Mouse (Mus musculus) thymus, postnatal 10 days (tissue): ENCODE data around the gene Arl14ep.
"Not testable (repeated sequence)": the region's sequence is repeated elsewhere in the genome, so short reads cannot be mapped to it uniquely, and the experiment has no call there.

Experiments
- DNase-seq, 2 experiments: peaks; one replicate each; pipeline ENCODE4 v3.0.0; 2021; ENCODE audit warnings: low spot score in 2 of 2

Gene Arl14ep

DNA sequence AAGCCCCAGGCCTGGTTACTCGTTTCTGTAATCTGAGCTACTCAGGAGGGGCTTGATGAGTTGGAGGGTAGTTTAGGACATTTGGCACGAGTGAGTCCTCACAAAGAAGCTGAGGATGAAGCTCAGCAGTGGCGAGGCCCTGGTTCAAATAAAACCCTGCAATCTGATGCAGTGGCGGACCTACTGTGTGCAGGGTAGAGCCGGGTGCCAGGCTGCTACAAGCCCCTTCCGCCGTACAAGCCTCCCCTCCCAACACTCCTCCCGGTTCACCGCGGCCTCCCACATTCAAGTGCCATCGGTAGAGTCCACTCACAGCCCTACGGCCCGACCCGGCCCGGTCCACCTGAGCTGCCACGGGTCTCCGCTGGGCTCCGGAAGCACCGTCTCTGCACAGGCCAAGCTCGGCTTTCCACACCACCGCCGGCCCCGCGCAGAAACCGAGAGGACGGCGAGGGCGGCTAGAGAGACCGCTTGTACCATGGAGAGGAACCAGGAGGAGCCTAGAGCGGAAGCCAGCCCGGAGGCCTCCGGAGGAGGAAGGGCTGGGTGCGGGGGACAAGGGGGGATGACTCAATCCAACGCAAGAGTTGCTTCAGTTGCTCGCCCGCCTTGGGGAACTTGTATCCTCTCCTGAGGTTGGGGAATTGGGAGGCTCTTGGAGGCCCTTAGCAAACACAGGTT lies at the start of gene Arl14ep:
Gene Arl14ep (minus strand): TSS at position 466 of the 681 bp plus-strand sequence.
- DNase-seq, result peak; percentile 72 to 73

DNA sequence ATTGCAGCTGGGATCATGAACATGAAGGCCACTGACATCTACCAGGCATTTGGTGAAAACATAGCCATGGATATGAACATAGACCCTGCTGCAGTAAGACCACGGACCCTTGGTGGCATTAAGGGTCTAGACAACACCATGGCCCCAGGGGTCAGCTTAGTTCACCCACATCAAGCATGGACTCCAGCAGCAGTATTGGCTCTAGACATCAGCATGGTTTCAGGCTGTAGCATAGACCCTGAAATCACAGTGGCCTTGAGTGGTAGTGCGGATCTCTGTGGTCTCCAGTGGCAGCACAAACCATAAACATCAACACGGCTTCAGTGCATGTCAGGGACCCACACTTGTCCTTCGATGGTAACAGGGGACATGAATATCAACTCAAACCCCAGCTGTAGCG lies 48.5 kb upstream of the Arl14ep start:
- no peak for DNase-seq

DNA sequence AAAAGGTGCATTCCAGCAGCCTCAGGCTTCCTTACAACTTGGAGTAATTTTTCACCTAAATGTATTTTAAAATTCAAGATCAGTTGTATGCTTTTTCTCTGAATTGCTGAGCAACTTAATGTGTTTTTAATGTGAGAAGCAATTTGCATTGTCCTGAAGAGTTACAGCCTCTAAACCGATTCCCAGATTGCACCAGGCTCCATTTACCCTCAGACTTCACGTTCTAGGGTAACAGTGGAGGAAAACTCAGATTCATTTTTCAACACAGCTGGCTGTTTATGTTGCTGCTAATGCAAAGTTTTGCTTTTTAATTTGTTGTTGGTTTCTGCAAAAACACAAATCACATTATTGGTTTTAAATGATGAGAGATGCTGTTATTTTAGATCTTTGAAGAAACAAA lies 45.1 kb upstream of the Arl14ep start:
- DNase-seq, result no peak

DNA sequence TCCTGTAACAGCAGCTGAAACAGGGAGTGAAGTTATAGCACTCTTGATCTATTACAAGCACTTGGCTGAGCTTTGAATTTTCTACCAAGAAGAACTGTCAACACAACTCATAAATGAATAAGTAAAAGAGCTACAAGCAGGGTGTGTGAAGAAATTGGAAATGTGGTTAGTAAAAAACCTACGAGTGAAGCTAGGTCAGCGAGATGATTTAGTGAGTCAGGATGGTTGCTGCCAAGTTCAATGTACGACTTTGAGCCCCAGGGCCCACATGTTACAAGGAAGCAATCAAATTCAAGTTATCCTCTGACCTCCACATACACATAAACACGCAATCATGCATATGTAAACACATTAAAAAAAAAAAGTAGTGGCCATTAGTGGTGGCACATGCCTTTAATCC lies 38.9 kb upstream of the Arl14ep start:
- DNase-seq, result no peak

DNA sequence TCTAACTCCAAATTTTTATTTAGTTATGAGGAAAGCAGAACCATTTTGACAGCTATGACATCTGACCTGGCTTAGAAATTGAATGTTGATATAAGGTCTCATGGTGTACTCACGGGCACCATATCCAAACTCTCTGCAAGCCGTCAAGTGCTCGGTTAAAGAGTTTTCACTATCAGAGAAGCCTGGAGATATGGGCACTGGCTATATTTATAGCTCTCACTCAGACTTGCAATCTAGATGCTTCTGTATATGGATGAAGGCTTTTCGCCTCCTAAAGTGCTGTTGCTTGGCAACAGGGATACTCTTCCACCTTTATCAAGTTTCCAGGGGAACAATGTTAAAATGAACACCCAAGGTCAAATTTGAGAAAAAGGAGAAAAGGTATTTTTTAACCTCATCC lies 38.1 kb upstream of the Arl14ep start:
- no peak for DNase-seq

DNA sequence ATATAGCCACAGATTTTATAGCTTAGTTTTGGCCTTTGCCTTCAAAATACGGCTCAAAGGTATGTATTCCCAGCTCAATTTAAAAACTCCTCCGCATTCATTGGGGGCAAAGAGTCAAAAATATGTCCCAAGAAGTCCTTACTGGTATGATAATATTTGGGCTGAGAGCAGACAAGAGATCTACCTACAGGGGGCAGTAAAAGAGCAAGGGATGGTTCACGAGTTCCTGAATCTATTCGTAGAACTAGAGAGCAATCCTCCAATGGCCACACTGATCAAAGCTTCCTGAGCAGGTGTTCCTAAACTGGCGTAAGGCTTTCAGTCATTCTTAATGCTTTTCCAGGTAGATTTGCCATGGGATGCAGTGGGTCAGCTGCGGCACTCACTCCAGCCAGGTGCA lies 35.9 kb upstream of the Arl14ep start:
- no peak for DNase-seq

DNA sequence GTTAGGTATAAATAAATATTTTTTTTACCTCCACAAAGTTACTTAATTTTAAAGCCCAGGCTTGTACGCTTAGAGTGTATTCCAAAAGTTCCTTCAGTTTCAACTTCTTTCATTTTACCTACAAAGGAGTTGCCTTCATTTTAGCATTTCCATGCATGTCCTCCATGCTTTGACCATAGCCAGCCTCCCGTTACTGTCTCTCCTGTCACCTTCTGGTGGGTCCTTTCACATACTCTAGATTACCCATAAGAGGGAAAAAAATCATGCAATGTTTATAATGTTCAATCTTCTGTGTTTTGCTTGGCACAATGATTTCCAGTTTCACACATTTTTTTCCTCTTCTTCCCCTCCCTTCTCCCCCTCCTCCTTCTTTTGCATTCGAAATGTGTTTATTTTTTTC lies 32.2 kb upstream of the Arl14ep start:
- no peak for DNase-seq

DNA sequence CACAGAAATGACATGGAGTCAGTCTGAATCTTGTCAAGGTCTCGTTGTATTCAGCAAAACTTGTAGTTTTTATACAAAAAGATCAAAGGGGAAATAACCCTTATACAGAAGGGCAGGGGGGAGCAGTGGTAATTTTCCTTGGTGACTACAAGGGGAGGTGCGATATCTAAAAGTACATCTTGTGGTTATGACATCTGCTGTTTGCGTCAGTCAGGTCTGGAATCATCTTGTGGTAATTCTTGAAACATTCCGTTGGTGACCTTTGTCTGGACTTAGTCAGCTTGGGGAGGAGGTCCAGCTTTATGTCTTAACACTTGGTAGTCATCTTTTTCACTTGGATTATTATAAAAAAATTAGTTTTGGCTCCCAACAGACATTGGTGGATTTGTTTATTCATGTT lies 31.7 kb upstream of the Arl14ep start:
- not testable (repeated sequence) for DNase-seq

DNA sequence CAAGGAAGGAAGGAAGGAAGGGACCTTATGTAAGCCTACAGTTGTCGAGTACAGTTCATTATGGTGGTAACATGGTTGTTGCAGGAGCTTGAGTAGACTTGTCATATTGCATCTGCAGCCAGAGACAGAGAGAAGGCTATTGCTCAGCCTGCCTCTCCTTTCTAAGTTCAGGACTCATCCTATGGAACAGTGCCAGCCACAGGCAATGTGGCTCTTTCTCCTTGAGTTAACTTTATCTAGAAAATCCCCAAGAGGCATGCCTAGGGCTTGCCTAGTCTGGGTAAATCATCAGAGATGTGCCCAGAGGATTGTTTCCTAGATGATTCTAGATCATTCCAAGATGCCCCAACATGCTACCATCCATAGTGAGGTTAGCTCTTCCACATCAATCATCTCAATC lies 17.0 kb upstream of the Arl14ep start:
- DNase-seq, result no peak

DNA sequence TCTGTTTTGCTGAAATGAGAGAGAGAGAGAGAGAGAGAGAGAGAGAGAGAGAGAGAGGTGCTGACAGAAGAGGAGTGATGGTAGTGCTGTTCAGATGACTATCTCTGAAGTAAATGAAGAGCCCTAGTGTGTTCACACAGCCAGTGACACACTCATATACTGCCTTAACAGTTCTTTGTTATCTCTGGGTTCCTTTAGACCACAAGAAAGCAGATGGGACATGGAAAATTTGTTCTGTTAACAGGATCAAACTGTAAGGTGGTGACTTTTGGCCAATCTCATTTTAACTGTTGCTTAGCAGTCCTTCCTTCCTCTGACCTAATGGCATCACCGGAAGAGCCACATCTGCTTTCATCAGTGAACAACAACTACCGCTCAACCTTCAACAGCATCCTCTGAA lies 10.7 kb upstream of the Arl14ep start:
- no peak for DNase-seq

DNA sequence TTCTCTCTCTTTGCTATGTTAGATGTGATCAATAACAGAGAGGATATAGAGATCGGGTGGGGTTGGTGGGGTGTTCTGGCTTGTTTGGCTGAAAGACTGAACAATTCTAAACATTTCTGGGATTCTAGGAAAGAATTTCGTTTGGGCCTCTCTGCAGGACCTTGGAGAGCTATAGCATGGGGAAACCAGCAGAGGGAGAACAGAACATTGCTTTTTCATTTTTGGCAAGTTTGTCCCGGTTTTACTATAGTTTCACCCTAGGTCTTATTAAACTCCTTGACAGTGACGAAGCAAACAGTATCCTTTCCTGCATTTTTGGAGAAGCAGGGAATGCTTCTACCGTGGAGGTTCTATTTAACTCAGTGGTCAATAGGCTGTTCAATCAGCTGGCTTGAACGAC lies 8.3 kb upstream of the Arl14ep start:
- no peak for DNase-seq

DNA sequence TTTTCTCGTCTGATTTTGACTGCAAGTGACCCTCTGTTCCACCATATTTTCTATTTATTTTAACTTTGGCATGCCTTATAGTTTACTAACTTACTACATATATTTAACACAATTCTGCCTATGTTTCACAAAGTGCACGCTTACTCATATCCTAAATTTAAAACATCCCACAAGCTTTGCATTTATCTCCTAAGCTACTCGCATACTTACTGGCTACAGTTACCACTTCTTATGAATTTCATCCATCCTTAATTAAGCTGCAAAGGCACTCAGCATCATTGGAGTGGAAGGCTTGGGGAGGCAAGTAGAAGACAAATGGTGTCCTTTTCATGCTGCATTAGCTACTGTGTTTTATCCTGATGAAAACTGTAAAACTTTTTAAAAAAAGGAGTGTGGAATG lies 2.2 kb upstream of the Arl14ep start:
- DNase-seq, result no peak

DNA sequence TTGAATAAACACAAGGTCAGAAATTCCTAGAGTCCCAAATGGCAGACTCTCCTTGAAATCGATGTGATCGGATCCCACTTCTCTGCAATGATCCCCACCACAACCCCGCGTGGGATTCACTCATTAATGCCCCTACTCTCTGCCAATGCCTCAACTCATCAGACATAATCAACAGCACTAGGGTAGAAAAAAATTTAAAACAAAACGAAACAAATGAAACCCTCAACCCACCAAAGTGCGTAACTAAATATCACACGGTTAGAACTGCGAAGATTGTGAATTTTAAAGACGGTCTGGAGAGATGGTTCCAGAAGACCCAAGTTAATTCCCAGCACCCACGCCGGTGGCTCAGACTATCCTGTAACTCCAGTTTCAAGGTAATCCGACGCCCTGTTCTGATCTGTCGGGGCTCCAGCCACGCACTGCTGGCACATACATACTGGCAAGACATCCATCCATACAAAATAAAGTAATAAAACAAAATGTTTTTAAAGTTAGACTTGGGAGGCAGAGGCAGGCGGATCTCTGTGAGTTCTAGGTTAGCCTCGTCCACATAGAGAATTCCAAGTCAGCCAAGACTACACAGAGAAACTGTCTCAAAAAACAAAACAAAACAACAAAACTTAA lies 779 bp downstream of the Arl14ep start:
- no peak for DNase-seq

DNA sequence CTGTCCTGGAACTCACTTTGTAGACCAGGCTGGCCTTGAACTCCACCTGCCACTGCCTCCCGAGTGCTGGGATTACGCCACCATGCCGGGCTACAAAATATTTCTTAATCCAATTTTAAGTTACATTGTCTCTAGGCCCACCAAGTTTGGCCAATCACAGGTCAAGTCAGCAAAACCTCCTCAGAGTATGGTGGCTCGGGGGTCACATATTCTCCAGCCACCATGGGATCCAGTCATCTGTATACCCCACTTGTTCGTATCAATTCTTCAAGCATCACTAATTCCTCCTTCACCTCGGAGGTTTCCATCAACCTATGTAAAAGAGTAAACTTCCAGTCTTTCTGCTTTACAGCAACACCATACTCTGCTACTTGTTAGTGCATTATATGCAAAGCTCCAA lies 1.4 kb downstream of the Arl14ep start:
- no peak for DNase-seq

DNA sequence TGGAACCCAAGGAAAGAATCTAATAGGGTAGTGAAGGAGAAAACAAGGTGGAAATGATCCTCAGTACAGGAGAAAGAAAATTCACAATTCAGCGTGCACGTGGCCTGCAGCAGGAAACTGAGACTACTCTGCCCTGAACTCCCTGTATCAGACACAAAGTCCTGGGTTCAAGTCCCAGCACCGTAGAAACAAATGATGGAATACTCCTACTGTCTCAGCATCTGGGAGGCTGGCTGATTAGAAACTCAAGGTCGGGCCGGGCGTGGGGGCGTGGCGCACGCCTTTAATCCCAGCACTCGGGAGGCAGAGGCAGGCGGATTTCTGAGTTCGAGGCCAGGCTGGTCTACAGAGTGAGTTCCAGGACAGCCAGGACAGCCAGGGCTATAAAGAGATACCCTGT lies 3.3 kb downstream of the Arl14ep start:
- DNase-seq, result no peak

DNA sequence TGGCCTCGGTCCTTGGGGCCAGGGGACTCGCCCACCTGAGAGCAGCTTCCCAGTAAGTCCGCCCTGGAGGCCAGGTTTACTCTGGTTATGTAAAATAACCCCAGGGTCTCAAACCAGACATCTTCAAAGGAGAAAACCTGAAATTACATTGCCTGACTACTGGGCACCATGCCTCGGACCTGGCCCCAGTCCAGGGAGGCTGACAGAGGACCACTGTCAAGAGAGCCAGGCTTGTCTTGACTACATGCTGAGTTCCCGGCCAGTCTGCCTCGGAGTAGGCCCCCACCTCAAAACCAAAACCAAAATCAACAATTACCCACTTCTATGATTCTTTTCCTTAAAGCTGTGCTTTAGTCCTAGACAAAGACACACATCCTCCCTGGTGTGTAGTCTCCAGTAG lies 5.9 kb downstream of the Arl14ep start:
- no peak for DNase-seq

DNA sequence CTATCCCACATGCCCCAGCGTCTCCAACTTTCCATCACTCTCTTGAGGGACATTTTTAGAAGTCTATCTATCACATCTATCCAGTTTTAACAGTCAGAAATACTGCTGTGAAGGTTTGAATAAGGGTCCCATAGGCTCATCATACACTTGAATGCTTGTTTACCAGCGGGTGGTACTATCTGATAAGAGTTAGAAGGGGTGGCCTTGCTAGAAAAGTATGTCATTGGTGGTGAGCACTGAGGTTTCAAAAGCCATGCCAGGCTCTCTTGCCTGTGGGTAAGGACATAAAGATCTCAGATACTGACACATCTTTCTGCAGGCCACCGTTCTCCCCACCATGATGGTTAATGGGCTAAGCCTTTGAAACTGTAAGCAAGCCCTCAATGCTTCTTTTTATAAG lies 10.7 kb downstream of the Arl14ep start:
- DNase-seq, result no peak

DNA sequence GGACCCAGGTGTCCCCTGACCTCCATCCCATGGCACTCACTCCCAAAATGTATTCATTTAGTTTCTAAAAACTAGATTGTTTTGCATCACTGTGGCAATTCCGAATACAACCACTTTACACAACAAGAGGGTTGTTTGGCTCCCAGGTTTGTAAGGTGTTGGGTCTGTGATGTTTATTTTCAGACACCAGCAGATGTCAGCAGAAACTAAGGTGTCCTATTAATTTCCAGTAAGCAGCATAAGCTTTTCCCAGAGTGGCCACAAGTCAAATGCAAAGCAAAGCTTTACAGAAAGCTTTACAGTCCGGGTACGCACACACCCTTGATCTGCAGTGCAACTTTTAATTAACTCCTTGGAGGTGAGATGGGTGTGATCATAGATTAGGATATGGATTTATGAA lies 12.6 kb downstream of the Arl14ep start:
- no peak for DNase-seq

DNA sequence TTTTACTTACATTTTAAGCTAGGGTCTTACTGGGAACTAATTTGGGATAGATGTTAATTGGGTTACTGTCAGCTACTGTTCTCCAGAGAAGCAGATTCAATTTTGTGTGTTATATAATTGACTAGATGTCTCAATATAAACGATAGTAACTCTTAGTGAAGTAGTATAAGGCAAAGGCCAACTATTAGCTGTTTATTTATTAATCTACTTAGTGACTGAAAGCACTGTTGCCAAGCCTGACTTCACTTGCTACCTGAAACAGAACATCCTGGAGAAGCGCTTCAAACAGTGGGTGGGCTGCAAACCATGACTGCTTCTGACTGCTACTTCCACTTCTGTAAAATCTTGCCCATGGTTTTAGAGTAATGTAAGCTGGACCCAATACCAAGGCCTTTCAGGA lies 13.2 kb downstream of the Arl14ep start:
- DNase-seq, result no peak

DNA sequence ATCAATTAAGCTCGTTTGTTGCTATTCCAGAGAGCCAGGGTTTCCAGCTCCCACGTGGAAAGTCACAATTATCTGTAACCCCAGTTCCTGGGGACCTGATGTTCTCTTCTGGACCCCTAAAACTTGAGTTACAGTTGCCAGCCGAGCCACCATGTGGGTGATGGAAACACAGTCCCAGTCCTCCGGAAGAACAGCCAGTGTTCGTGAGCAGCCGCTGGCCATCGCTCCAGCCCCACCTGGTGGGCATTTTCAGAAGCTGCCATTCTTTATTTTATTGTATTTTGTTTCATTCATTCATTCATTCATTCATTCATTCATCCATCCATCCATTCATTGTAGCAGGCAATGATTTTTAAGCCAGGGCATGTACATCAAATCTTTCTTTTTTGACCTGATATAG lies 14.0 kb downstream of the Arl14ep start:
- DNase-seq, result no peak

DNA sequence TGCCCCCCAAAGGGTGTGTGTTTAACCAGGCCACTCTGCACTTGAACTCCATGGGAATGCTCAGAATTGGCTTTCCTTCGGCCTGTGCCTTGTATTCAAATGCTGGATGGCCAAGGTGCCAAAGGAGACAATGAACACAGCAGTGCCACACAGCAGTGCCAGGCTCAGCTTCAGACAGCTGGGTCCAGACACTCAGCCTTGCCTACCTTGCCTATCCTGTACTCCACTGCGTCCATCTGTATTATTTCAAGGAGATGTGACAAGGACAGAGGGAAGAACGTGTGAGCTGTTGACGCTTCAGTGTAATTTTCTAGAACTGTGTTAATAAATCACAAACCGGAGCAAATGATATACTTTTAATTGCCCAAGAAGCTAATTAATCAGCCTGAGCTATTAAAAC lies 14.8 kb downstream of the Arl14ep start:
- DNase-seq, result no peak

DNA sequence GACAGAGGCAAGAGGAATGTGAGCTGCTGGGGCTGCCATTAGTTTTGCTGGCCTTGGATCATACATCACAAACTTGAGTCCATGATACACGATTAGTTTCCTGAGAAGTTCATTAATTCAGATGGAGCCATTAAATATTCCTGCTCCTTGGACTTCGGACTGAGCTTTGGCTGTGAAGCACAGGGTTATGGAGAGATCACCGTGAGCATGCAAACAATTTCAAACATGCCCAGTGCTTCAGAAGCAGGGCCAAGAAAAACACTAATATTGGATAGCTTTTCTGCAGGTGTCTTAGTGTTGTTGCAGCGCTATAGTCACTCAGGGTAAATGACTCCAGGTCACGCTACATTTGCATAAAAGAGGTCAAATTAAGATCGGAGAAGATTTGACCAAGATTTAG lies 15.3 kb downstream of the Arl14ep start:
- DNase-seq, result no peak

DNA sequence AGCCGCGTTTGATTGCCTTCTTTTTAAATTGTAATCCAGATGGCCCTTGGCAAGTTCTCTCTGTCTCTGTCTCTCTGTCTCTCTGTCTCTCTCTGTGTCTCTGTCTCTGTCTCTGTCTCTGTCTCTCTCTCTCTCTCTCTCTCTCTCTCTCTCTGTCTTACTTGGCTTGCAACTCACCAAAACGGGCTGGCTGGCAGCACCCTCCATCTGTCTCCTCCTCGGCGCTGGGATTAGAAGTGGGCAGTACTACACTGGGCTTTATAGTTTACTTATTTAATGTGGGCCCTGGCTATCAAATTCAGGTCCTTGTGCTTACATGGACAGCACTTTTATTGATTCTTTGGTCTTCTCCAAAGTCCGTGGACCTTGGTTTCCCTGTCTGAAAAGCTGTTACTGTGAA lies 18.1 kb downstream of the Arl14ep start:
- no peak for DNase-seq

DNA sequence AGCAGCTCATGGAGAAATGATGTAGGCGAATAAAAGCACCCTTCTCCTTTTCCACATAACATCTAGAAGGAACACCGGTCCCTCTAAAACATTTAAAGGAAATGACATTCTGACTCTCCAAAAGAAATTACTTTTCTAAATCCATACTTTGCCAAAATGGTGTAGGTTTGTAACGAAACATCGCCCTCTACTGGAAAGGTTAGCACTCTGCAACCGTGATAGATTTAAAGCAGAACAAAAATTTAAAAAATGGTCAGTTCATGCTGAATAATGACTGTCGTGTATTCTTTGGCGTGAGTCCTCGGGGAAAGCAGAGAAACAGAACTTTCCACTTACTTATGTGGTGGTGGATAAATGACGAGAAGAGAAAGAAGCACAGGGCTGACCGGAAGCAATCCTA lies 18.6 kb downstream of the Arl14ep start:
- peak in 1 of 2 experiments; percentile 24 for DNase-seq
